Mouse (Mus musculus): ENCODE results near the gene Myadml2.

- TF ChIP-seq CTCF (IDR thresholded peaks at IDR 0.05; ENCODE audit: extremely low read depth, insufficient read depth, insufficient read length, insufficient replicate concordance) (no peak), POLR2A (IDR thresholded peaks at IDR 0.05; ENCODE audit: low read depth, low read length) (no peak)
Observed at GRCm38 (mm10) chr11:120630401-120630871, 17.5 kb downstream of the Myadml2 start.
